Comparison of ENCODE assay signal across 9 mouse cellular contexts in the genomic region with DNA sequence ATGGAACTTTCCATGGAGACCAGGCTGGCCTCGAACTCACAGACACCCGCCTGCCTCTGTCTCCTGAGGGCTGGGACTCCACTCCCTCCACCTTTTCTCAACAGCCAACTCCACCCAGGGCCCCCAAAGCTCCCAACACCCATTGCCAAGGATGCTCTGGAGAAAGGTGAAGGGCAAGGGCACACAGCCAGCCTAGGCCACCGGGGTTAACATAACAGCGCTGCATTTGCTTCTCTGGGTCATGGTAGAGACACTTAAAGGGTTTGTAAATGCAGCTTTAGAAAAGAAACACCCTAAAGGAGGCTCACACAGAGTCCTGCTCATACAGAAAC.
DNase-seq lines count a peak whose midpoint lies in the region; ATAC-seq and TF ChIP-seq lines count a peak whose summit lies in the region.
"Had no signal": no experiment of that assay in that cellular context is flagged by ENCODE, and none has a peak within 500 bp of the region (broad histone marks: within the 10 kb centered on the region; RNA-seq: fewer than 3 reads in every experiment).

No protein-coding gene starts in this region.

- TF ChIP-seq EP300 in lung, postnatal 0 days (IDR thresholded peaks at IDR 0.05) = no peak

- H3K4me3 ChIP-seq in lung, embryonic 15.5 days = no peak overlapping the region
- H3K4me3 ChIP-seq in lung, postnatal 0 days (ENCODE audit: low read depth, low read length) = no peak overlapping the region
- H3K4me3 ChIP-seq in limb, embryonic 11.5 days (ENCODE audit: low read depth, low read length) = no peak overlapping the region
- H3K4me3 ChIP-seq in small intestine, adult 2 months (ENCODE audit: low read depth, low read length) = no peak overlapping the region

- H3K9me3 ChIP-seq in lung, embryonic 15.5 days = no peaks in the 10 kb centered on the region
- H3K9me3 ChIP-seq in lung, postnatal 0 days (ENCODE audit: low read length) = no peaks in the 10 kb centered on the region
- no peaks in the 10 kb centered on the region for H3K9me3 ChIP-seq in limb, embryonic 11.5 days (ENCODE audit: control insufficient read depth, low read length)

- H3K27me3 ChIP-seq in lung, embryonic 15.5 days = no peaks in the 10 kb centered on the region
- H3K27me3 ChIP-seq in lung, postnatal 0 days (replicated peaks; ENCODE audit: insufficient read depth, low read length) = no peaks in the 10 kb centered on the region
- H3K27me3 ChIP-seq in limb, embryonic 11.5 days (ENCODE audit: control insufficient read depth, insufficient read depth, low read length) = no peaks in the 10 kb centered on the region
- no peaks in the 10 kb centered on the region for H3K27me3 ChIP-seq in small intestine, adult 2 months (ENCODE audit: control insufficient read depth, insufficient read depth, low read length)

- H3K9ac ChIP-seq in lung, embryonic 15.5 days = no peak overlapping the region
- no peak overlapping the region for H3K9ac ChIP-seq in lung, postnatal 0 days (replicated peaks; ENCODE audit: low read depth)
- no peak overlapping the region for H3K9ac ChIP-seq in limb, embryonic 11.5 days (ENCODE audit: low read length)

- no peak for TF ChIP-seq POLR2A in small intestine, adult 2 months (IDR thresholded peaks at IDR 0.05; ENCODE audit: low read depth, low read length)

- no peak overlapping the region for H3K4me2 ChIP-seq in lung, embryonic 15.5 days
- H3K4me2 ChIP-seq in lung, postnatal 0 days (replicated peaks; ENCODE audit: low read depth, low read length) = no peak overlapping the region
- H3K4me2 ChIP-seq in limb, embryonic 11.5 days (ENCODE audit: low read depth, severe bottlenecking) = no peak overlapping the region

- H3K27ac ChIP-seq in lung, embryonic 15.5 days = peak overlapping the region; percentile 67
- no peak overlapping the region for H3K27ac ChIP-seq in lung, postnatal 0 days (ENCODE audit: low read length)
- peak overlapping the region; percentile 85 for H3K27ac ChIP-seq in limb, embryonic 11.5 days (replicated peaks; ENCODE audit: low read depth, low read length)
- 0 out of 2 replicates have a peak overlapping the region, but pooled peaks have one; percentile 27 for H3K27ac ChIP-seq in small intestine, adult 2 months (ENCODE audit: insufficient read depth, low read depth, low read length)

- H3K36me3 ChIP-seq in lung, embryonic 15.5 days = peaks cover 10% of the 10 kb centered on the region
- H3K36me3 ChIP-seq in lung, postnatal 0 days (ENCODE audit: insufficient read depth, low read length) = no peaks in the 10 kb centered on the region
- no peaks in the 10 kb centered on the region for H3K36me3 ChIP-seq in limb, embryonic 11.5 days (ENCODE audit: control insufficient read depth, insufficient read depth, low read length)
- no peaks in the 10 kb centered on the region for H3K36me3 ChIP-seq in small intestine, adult 2 months (ENCODE audit: control insufficient read depth, insufficient read depth, low read length)

- ATAC-seq in lung, embryonic 15.5 days (ENCODE audit: borderline replicate concordance, extremely low read depth, low FRiP score, low TSS enrichment) = no peak
- ATAC-seq in lung, postnatal 0 days = no peak
- ATAC-seq in limb, embryonic 11.5 days (ENCODE audit: insufficient number of reproducible peaks, low FRiP score, low TSS enrichment, low read depth) = no peak

- H3K4me1 ChIP-seq in lung, embryonic 15.5 days = peaks cover 10% of the 10 kb centered on the region
- H3K4me1 ChIP-seq in lung, postnatal 0 days (ENCODE audit: insufficient read depth, low read depth, low read length) = no peaks in the 10 kb centered on the region
- H3K4me1 ChIP-seq in limb, embryonic 11.5 days (ENCODE audit: control insufficient read depth, insufficient read depth, low read length) = peaks cover 11% of the 10 kb centered on the region
- no peaks in the 10 kb centered on the region for H3K4me1 ChIP-seq in small intestine, adult 2 months (ENCODE audit: control insufficient read depth, insufficient read depth, insufficient read length, low read length)

- DNase-seq in cerebellum, adult 9-11 months = peak; percentile 61
- no peak for DNase-seq in cerebellum, adult 9-10 months
- DNase-seq in lung, postnatal 0 days (ENCODE audit: low spot score) = no peak
- no peak for DNase-seq in limb, embryonic 11.5 days (ENCODE audit: low spot score)
- DNase-seq in layer of hippocampus, postnatal 25 days (ENCODE audit: extremely low spot score in 1 of 2, low spot score in 1 of 2) = no peak
- no peak for DNase-seq in T-cell, adult 2 months (ENCODE audit: low spot score)
- DNase-seq: gastrocnemius, postnatal 36 days had no signal

- TF ChIP-seq CTCF in lung, postnatal 0 days (IDR thresholded peaks at IDR 0.05) = no peak
- no peak for TF ChIP-seq CTCF in small intestine, adult 2 months (IDR thresholded peaks at IDR 0.05; ENCODE audit: extremely low read depth, insufficient read length, insufficient replicate concordance, low read depth, low read length)

- 88% methylated on average over 4 of the region's 4 CpGs for WGBS in lung, embryonic 15.5 days
- WGBS in lung, postnatal 0 days = 82% methylated on average over 4 of the region's 4 CpGs
- 87% methylated on average over 4 of the region's 4 CpGs for WGBS in limb, embryonic 11.5 days
- 87% methylated on average over 4 of the region's 4 CpGs for WGBS in small intestine, adult 2 months
